33 mouse cellular contexts compared by ENCODE assay signal in genomic region chr6:13514126-13514525, GRCm38 (mm10).
"Had no signal": no experiment of that assay in that cellular context is flagged by ENCODE, and none has a peak within 500 bp of the region (broad histone marks: within the 10 kb centered on the region; RNA-seq: fewer than 3 reads in every experiment).

No protein-coding gene starts in this region.

- DNase-seq: left cerebral cortex, postnatal 4 days; liver; liver, embryonic 13.5 days; liver, postnatal 0 days; lung, adult 18-20 months; lung, adult 2 months; lung, embryonic 14.5 days; lung, postnatal 10 days; lung, postnatal 14 days; lung, postnatal 36 days; lung, postnatal 4 days; midbrain, embryonic 14.5 days had no signal

- H3K36me3 ChIP-seq: limb, embryonic 10.5 days; limb, embryonic 12.5 days; limb, embryonic 13.5 days; limb, embryonic 15.5 days; liver, embryonic 12.5 days; liver, embryonic 13.5 days; liver, embryonic 15.5 days; lung, embryonic 15.5 days; midbrain, embryonic 10.5 days; midbrain, embryonic 12.5 days; midbrain, embryonic 13.5 days; midbrain, embryonic 15.5 days; neural tube, embryonic 12.5 days; neural tube, embryonic 13.5 days had no signal

- H3K4me3 ChIP-seq: limb, embryonic 10.5 days; limb, embryonic 12.5 days; limb, embryonic 13.5 days; limb, embryonic 15.5 days; liver, embryonic 12.5 days; liver, embryonic 13.5 days; liver, embryonic 15.5 days; lung, embryonic 15.5 days; megakaryocyte, embryonic 14.5 days; midbrain, embryonic 10.5 days; midbrain, embryonic 12.5 days; midbrain, embryonic 13.5 days; midbrain, embryonic 15.5 days; myocyte; neural tube, embryonic 12.5 days; neural tube, embryonic 13.5 days had no signal

- H3K27ac ChIP-seq: limb, embryonic 10.5 days; limb, embryonic 12.5 days; limb, embryonic 13.5 days; limb, embryonic 15.5 days; liver, embryonic 12.5 days; liver, embryonic 13.5 days; liver, embryonic 14.5 days; liver, embryonic 15.5 days; lung, embryonic 15.5 days; macrophage; midbrain, embryonic 10.5 days; midbrain, embryonic 12.5 days; midbrain, embryonic 13.5 days; midbrain, embryonic 15.5 days; neural tube, embryonic 12.5 days; neural tube, embryonic 13.5 days had no signal

- H3K9ac ChIP-seq: limb, embryonic 12.5 days; limb, embryonic 13.5 days; limb, embryonic 15.5 days; liver, embryonic 12.5 days; liver, embryonic 13.5 days; liver, embryonic 14.5 days; liver, embryonic 15.5 days; liver, postnatal 0 days; lung, embryonic 14.5 days; lung, embryonic 15.5 days; midbrain, embryonic 12.5 days; midbrain, embryonic 13.5 days; midbrain, embryonic 15.5 days; neural tube, embryonic 12.5 days; neural tube, embryonic 13.5 days had no signal

- ATAC-seq: liver, embryonic 12.5 days; liver, postnatal 0 days; lung, postnatal 0 days; midbrain, embryonic 13.5 days; midbrain, embryonic 15.5 days; midbrain, embryonic 16.5 days had no signal

- H3K27me3 ChIP-seq: limb, embryonic 12.5 days; limb, embryonic 13.5 days; limb, embryonic 15.5 days; liver, embryonic 12.5 days; liver, embryonic 13.5 days; liver, embryonic 15.5 days; lung, embryonic 15.5 days; megakaryocyte, embryonic 14.5 days; midbrain, embryonic 12.5 days; midbrain, embryonic 13.5 days; midbrain, embryonic 15.5 days; neural tube, embryonic 12.5 days; neural tube, embryonic 13.5 days had no signal

- H3K4me1 ChIP-seq: limb, embryonic 10.5 days; limb, embryonic 12.5 days; limb, embryonic 13.5 days; limb, embryonic 15.5 days; liver, embryonic 12.5 days; liver, embryonic 13.5 days; liver, embryonic 15.5 days; lung, embryonic 15.5 days; megakaryocyte, embryonic 14.5 days; midbrain, embryonic 10.5 days; midbrain, embryonic 12.5 days; midbrain, embryonic 13.5 days; midbrain, embryonic 15.5 days; neural tube, embryonic 12.5 days; neural tube, embryonic 13.5 days had no signal

- H3K4me2 ChIP-seq: limb, embryonic 12.5 days; limb, embryonic 13.5 days; limb, embryonic 15.5 days; liver, embryonic 11.5 days; liver, embryonic 12.5 days; liver, embryonic 13.5 days; liver, embryonic 15.5 days; lung, embryonic 14.5 days; lung, embryonic 15.5 days; midbrain, embryonic 11.5 days; midbrain, embryonic 12.5 days; midbrain, embryonic 13.5 days; midbrain, embryonic 15.5 days; neural tube, embryonic 12.5 days; neural tube, embryonic 13.5 days had no signal

- H3K9me3 ChIP-seq: limb, embryonic 10.5 days; limb, embryonic 12.5 days; limb, embryonic 13.5 days; limb, embryonic 15.5 days; liver, embryonic 12.5 days; liver, embryonic 13.5 days; liver, embryonic 15.5 days; lung, embryonic 15.5 days; midbrain, embryonic 10.5 days; midbrain, embryonic 12.5 days; midbrain, embryonic 13.5 days; midbrain, embryonic 15.5 days; neural tube, embryonic 12.5 days; neural tube, embryonic 13.5 days had no signal
